Mouse (Mus musculus): Measurements from ENCODE around the gene Padi6. TPM values are rescaled to one million over a fixed set of nuclear protein-coding genes. Genes with fewer than 3 reads are reported as not detected.

Padi6 gene
- total RNA-seq, 2 experiments from 2014 or later, result not detected

DNA sequence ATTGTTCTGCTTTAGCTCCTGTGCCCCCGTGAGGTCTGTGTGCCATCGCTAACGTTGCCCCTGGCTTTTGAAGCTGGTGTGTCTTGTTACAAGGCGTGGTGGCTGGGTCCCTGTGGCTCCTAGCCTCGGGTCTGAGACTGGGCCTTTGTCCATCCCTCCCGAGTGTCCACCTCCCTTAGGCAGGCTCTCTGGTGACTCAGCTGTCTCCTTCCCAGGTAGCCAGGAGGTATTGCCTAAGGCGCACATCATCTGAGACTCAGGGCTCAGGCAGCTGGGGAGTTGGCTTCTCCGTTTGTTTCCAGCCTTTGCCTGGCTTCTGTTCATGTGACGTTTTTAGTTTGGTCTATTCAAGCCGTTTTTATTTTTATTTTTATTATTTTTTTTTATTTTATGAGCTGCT, 31.7 kb downstream of the Padi6 start:
- ATAC-seq (replicated peaks; ENCODE audit: low FRiP score, poor library complexity, severe bottlenecking), result no peak

DNA sequence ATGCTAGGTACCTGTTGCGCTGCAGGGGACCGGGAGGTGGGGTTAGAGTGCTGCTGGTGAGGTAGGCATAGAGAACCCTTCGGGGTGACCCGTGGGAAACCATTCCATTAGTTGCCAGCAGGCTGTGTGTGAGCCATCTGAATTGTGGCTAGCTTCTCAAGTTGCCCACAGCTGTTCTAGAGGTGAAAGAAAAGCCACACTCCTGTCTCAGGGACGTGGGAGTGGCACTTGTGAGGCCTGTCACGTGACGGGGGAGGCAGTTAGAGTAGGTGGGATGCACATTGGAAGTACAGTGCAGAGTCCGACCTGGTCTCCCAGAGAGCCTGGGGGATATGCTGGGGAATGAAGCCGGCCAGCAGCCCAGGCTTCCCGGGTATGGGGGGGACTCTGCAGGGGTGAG, 32.8 kb downstream of the Padi6 start:
- ATAC-seq (replicated peaks; ENCODE audit: low FRiP score, poor library complexity, severe bottlenecking), result no peak

DNA sequence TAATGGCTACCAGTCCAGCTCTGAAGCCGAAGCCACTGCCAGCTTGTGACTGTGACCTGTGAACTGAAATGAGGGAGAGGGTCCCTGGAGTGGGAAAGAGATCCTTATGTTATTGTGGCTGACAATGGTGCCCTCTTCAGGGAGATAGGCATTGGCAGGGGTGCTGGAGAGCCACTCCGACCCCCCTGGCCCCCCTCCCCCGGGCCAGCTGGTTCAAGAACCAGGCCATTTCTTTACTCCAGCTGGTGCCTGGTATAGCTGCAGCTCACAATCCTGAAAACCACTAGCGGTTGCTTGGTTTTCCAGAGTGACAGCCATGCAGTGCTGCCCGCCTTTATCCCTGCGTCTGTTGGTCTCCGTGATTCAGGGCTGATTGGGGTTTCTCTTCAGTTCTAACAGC, 33.3 kb downstream of the Padi6 start:
- ATAC-seq (replicated peaks; ENCODE audit: low FRiP score, poor library complexity, severe bottlenecking), result no peak

DNA sequence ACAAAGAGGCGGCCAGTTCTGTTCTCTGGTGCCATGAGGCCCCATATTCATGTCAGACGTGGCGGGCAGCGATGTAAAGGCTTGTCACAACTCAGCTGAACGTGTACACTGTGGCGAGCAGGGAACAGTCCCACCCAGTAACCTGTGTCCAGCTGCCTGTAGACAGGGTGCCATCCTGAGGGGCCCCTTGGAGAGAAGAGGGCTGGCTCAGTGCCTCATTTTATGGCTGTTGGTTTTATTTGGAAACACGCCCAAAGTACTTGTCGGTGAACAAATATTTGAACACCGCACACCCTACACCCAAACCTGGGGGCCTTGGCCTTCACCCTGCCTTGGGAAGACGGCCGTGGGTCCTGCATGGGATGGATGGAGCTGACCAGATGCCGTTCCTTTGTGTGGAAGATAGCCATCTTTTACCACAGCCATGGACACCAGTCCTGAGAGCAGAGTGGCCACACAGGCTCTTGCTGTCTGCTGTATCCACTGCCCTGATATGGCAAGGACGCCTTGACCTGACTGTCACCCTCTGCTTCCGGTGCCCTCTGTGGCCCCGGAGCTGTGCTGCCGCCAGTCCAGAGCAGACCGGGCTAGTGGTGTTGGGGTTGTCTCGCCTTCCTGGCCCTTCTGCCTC, 34.0 kb downstream of the Padi6 start:
- no peak for ATAC-seq (replicated peaks; ENCODE audit: low FRiP score, poor library complexity, severe bottlenecking)

DNA sequence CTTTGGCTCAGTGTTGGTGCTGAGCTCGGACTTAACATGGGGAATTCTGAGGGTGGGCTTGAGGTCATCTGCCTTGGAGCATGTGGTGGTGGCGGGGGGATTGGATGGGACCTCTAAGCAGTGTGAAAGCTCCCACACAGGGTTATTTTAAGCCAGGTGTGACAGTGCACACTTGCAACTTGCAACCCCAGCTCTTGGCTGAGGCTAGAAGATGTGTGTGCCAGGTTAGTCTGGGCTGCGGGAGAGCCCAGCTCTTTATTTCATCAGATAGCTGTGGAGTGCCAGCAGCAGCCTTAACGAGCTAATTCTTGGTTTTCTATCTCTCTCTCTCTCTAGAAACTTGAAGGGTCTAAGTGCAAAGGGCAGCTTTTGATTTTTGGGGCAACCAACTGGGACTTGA, 34.8 kb downstream of the Padi6 start:
- ATAC-seq (replicated peaks; ENCODE audit: low FRiP score, poor library complexity, severe bottlenecking), result no peak

DNA sequence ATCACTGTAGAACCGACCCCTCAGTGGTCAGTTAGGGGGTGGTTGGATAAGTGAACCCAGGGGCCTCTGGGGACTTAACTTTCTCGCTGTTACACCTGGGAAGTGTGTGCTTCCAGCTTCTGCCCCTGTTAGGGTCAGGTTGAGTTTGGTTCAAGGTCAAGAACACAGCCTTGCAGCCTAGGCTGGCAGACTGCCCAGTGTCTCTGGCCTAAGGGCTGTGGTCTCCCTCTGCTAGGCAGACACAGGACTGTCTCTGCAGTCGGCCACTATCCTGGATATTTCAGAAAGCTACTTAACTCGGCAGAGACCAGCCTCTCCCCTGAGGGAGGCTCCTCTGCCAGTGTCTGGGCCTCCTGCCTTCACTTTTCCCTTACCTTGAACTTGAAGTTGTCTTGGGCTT, 38.3 kb downstream of the Padi6 start:
- no peak for ATAC-seq (replicated peaks; ENCODE audit: low FRiP score, poor library complexity, severe bottlenecking)

DNA sequence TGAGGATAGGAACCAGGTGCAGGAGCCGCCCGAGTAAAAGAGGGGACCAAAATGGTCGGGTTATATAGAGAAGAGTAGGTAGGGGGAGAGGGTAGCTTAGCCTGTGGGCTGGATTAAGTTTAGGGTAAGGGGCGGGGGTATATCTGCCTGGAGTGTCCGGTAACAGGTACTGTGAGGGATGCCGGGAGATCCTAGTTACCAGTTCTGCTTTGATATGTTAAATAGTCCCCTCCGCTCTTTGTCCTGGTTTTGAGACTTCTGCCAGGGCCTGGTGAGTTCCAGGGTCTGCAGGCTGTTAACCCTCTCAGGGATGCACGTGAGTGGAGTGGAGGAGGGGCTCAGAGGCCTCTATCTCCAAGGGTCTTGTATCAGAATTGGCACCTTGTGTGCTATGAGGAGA, 38.8 kb downstream of the Padi6 start:
- ATAC-seq (replicated peaks; ENCODE audit: low FRiP score, poor library complexity, severe bottlenecking), result no peak

DNA sequence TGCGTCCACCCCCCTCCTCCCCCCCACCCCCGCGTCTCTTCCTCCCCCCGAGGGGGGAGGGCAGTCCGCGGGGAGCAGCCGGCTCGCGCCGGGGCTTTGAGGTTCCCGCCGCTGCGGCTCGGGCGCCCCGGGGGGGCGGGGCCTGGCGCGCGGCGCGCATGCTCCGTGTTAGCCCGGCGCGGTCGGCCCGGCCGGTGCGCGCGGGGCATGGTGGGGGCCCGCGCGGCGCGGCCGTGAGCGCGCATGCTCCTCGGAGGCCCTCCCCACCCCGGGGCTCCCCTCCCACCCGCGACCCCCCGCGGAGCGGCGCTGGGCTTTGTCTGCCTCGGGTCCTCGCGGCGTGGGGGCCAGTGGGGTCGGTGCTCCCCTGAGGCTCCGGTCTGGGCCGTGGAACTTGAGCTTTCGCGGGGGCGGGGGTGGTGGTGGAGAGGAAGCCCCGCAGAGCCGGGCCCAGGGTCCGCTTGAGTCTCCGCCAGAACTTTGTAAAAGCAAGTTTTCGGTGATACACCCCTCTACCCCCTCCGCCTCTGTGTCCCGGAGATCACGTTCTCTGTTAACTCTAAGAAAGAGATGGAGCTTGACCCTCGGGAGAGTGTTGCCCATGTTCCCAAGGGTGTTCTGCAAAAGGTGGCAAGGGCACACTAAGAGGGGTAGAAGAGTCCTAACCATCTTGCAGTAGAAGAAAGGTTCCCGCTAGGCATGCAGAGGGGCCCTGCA, 39.7 kb downstream of the Padi6 start:
- ATAC-seq (replicated peaks; ENCODE audit: low FRiP score, poor library complexity, severe bottlenecking), result peak; percentile 51

DNA sequence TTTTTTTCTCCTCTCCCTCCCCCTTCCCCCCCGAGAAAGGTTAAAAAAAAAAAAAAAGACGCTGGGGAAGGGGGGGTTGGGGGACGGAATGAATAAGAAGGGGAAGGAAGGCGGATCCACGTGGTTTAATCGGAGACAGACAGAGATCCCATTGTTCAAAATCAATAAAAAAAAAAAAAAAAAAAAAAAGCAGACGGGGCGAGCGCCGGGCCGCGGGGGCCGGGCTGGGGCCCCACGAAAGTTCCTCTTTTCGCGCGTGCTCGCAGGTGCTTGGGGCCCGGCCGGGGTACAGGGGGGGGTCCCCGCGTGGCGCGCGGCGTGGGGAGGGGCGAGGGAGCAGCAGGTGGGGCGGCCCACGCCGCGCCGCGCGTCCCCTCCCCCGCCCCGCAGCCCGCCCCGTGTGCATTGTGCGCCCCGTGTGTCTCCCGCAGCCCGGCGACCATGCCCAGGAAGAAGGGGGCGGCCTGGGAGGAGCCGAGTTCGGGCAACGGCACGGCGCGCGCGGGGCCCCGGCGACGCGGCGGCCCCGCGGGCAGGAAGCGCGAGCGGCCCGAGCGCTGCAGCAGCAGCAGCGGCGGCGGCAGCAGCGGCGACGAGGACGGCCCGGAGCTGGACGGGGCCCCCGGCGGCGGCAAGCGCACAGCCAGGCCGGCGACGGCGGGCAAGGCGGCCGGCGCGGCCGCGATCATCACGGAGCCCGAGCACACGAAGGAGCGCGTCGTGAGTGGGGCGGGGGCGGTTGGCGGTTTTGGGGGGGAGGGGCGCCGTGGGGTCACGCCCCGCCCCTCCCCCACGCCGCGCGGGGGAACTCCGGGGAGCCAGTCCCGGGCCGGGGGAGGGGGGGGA, 40.5 kb downstream of the Padi6 start:
- no peak for ATAC-seq (replicated peaks; ENCODE audit: low FRiP score, poor library complexity, severe bottlenecking)

DNA sequence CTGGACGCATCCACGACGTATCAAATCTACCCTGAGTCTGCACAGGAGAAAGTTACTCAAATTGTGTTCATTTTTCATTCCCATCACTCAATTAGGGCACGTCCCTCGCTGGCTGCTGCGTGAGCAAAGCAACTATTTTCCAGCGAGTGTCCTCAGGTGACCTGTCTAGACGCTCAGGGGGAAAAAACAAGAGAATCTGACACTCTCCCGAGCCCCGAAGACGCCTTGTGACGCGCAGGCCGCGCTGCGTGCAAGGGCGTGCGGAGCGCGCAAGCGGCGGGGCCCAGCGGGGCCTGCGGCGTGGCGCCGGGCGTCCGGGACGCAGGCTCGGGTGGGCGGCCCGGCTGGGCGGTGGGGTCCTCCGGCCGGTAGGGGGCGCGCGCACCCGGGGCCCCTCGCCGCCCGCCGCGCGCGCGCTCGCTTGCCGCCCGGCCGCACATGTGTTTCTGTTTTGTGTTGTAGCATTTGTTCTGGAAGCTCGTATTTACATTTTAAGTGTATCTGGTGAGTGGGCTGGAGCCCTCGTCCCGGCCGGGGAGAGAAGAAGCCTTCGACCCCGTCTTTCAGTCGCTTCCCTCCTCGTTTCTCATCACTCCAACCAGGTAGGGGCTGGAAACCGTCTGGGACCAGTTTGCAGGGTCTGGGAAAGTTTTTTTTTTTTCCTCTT, 41.3 kb downstream of the Padi6 start:
- peak; percentile 63 for ATAC-seq (replicated peaks; ENCODE audit: low FRiP score, poor library complexity, severe bottlenecking)

DNA sequence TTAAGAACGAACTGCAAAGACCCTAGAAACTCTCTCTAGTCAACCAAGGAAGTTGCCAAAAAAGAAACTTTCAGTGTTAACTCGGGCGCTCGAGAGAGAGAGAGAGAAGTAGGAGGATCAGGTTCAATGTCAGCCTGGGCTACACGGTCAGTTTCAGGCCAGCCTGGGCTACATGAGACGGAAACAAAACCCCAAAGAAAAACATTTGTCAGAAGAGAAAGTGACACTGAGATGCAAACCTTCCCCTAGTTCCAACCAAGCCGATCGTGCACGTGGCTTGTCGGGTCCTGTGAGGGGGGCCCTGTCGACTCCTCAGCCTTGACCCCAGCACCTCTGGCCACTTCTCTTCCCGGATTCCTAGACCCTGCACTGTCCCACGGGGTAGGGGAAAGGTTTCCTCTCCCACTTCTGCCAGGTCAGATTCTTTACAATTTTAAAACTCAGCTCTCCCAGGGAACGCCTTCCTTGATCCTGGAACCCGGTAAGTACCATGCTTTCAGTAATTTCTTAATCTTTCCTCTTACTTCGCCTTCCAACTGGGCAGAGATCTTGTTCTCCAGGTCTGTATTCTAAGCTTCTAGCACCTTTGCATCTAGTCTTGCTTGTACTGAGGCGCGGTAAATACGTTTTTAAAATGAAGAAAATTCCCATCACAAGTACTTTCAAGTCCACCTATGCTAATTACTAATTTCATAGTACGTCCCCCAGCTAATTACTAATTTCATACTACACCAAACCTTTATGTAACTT, 42.0 kb downstream of the Padi6 start, which contains the start of gene Rcc2:
Rcc2 (plus strand) TSS at position 273 of the 750 bp plus-strand sequence.
- ATAC-seq (replicated peaks; ENCODE audit: low FRiP score, poor library complexity, severe bottlenecking), result no peak

DNA sequence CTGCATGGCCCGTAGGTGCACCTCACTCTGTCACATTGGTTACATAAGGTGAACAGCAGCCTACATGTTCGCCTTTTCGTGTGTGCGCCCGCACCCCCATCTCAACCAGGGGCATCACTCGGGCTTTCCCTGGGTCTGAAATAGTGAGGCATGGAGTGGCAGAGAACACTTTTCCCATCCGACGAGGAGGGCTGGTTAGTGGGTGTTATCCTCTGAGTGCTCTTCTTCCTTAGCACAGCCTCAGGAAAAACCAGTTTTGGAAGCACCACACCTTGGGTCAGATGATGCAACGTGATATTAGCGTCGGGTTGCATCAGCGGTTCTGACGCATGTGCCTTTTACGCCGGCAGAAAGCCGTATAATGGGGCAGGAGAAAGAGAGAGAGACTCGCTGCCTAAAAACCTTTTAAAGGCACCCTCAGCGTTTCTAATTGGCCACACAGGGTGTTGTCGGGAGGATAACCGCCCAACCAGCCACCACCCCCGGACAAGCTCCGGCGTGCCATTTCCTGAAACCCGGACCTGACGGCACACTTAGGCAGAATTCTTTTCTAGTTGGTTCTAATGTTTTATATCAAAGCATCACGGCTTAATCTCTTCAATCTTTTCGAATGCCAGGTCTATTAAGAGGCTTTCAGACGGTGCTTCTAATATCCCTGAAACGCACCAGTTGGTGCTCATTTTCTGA, 42.9 kb downstream of the Padi6 start:
- peak; percentile 73 for ATAC-seq (replicated peaks; ENCODE audit: low FRiP score, poor library complexity, severe bottlenecking)

DNA sequence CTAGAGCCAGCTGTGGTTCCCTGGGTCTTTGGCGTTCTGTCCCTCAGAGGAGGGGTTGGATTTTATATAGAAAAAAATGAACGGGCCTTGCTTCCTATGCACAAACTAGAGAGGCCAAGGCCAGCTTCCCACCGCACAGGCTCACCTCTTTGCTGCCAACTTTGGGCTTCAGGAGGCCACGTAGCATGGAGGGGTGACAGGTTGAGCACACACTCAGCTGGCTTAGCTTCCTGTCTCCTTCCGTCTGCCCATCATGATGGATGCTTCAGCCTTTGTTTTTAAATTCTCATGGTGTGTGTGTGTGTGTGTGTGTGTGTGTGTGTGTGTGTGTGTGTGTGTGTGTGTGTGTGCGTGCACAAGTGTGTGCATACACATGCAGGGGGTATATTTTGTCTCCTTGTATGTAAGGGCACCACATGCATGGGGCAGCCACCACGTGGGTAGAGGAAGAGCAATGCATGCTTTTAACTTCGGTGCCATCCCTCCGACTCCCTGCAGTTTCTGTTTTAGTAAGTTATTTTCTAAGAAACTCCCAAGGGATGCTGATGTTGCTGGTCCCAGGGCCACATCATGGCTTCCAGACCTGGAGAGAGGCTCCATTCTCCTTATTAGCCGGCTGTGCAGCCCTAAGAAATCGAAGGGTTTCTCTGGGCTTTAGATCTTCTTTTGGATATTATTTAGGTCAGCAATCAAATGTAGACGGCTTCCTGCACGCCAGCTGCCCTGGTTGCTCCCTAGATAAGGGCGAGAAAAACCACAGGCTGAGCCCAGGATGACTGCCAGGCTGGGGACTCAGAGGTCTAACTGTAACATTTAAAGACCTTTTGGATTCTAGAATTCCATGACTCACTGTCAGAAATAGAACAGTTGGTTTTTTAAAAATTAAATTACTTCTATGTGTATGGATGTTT, 46.5 kb downstream of the Padi6 start:
- 0 out of 2 replicates have a peak, but pooled peaks have one; percentile 28 for ATAC-seq (replicated peaks; ENCODE audit: low FRiP score, poor library complexity, severe bottlenecking)

DNA sequence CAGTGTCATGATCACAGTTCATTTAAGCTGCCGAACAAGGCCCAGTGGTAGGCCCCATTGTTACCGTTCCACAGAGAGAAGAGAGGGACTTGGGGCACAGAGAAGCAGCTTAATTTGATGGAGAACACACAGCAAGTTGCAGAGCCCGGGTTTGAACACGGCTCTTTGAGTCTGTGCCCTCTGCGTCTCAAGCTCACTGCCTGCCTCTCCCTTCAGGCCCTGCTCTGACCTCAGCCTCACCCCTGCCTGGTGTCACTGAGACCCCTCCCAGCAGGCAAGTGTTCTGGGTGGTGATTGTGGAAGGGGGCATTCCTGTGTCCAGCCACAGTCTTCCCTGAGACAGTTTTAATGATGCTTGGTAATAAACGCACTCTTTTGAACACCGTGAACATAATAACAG, 47.3 kb downstream of the Padi6 start:
- ATAC-seq (replicated peaks; ENCODE audit: low FRiP score, poor library complexity, severe bottlenecking), result no peak

DNA sequence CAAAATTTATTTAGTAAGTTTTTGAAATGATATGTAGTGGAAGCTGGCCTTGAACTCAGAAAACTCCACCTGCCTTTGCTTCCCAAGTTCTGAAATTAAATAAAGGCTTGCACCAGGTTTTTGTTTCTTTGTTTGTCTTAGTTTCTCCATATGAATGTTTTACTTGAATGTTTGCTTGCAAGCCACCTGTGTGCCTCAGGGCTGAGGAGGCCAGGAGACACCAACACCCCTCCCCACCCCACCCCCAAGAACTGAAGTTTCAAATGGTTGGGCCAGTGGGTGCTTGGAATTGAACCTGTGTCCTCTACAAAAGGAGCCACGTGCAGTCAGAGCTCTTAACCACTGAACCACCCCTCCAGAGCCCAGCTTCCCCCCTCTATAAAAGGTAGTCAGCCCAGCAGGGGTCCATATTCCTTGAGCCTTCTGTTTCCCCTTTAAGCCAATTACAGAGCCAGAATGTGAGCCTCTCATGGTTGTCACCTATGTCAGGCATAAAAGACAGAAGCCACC, 47.8 kb downstream of the Padi6 start:
- no peak for ATAC-seq (replicated peaks; ENCODE audit: low FRiP score, poor library complexity, severe bottlenecking)

DNA sequence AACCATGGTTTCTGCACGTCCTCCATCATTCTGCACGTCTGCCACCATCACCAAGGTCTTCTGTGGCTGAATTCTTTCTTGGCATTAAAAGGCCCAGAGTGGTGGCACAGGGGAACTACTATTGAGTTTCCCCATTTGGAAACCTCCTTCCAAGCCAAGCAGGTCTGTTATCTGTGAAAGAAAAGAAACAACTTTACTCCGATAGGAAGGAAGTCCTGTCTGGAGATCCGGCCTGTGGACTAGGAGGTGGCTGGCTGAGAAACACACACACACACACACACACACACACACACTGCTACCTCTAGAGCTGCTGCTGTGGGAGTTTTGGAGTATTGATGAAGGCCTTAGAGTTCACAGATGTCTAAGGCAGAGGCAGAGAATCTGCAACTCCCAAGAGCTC, 48.9 kb downstream of the Padi6 start:
- ATAC-seq (replicated peaks; ENCODE audit: low FRiP score, poor library complexity, severe bottlenecking), result no peak

DNA sequence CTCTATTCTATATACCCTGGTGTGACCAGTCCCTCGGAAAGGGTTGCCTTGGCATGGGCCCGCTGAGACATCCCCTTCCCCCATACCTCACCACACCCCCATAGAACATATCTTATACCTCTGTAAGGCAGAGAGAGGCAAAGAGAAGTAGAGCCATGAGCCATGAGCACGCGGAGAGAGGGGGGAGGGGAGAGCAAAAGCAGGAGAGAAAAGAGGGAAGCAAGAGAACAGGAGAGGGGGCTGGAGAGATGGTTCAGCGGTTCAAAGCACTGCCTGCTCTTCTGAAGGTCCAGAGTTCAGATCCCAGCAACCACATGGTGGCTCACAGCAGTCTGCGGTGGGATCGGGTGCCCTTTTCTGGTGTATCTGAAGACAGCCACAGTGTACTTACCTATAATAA, 51.0 kb downstream of the Padi6 start:
- no peak for ATAC-seq (replicated peaks; ENCODE audit: low FRiP score, poor library complexity, severe bottlenecking)

Data from erythroblast, adult 5-6 weeks (primary cell).